Mouse (Mus musculus) regulatory T cell (primary cell): ENCODE results near the gene Gm21312.
"Not testable (repeated sequence)": the region's sequence is repeated elsewhere in the genome, so short reads cannot be mapped to it uniquely, and the experiment has no call there.

Experiments used
- in situ Hi-C: fragments of 300-600 bp; cut with MboI, MseI; formaldehyde crosslinking; loops from one replicate; pipeline ENCODE4 v1.15.1; 2025; ENCODE audit warnings: high pct_unique_total_duplicates

Gene Gm21312

DNA sequence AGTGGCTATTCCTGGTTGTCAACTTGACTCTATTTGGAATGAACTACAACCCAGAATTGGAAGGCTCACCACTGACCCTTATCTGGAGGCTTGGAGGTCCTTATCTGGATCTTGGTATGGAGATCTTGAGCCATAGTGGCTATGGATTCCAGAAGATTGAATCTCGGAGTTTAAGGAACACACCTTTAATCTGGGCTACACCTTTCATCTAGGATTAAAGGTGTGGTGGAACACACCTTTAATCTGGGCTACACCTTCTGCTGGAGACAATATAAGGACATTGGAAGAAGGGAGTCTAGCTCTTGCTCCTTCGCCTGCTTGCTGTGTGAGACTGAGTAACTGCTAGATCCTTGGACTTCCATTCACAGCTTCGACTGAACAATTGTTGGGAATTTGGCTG lies at the start of gene Gm21312:
Gene Gm21312, plus strand, starts transcription at position 301 of the 400 bp plus-strand sequence.
- in situ Hi-C loops, result not testable (repeated sequence)

DNA sequence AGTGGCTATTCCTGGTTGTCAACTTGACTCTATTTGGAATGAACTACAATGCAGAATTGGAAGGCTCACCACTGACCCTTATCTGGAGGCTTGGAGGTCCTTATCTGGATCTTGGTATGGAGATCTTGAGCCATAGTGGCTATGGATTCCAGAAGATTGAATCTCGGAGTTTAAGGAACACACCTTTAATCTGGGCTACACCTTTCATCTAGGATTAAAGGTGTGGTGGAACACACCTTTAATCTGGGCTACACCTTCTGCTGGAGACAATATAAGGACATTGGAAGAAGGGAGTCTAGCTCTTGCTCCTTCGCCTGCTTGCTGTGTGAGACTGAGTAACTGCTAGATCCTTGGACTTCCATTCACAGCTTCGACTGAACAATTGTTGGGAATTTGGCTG lies 34.1 kb upstream of the Gm21312 start, which contains the start of gene Gm21293:
Gene Gm21293, plus strand, starts transcription at position 301 of the 400 bp plus-strand sequence.
- in situ Hi-C loops, result not testable (repeated sequence)

DNA sequence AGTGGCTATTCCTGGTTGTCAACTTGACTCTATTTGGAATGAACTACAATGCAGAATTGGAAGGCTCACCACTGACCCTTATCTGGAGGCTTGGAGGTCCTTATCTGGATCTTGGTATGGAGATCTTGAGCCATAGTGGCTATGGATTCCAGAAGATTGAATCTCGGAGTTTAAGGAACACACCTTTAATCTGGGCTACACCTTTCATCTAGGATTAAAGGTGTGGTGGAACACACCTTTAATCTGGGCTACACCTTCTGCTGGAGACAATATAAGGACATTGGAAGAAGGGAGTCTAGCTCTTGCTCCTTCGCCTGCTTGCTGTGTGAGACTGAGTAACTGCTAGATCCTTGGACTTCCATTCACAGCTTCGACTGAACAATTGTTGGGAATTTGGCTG lies 25.6 kb upstream of the Gm21312 start, which contains the start of gene Gm6763:
Gene Gm6763, plus strand, starts transcription at position 301 of the 400 bp plus-strand sequence.
- in situ Hi-C loops, result not testable (repeated sequence)

DNA sequence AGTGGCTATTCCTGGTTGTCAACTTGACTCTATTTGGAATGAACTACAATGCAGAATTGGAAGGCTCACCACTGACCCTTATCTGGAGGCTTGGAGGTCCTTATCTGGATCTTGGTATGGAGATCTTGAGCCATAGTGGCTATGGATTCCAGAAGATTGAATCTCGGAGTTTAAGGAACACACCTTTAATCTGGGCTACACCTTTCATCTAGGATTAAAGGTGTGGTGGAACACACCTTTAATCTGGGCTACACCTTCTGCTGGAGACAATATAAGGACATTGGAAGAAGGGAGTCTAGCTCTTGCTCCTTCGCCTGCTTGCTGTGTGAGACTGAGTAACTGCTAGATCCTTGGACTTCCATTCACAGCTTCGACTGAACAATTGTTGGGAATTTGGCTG lies 17.1 kb upstream of the Gm21312 start, which contains the start of gene Gm8764:
Gene Gm8764, plus strand, starts transcription at position 301 of the 400 bp plus-strand sequence.
- in situ Hi-C loops, result loop anchor here (10.0 kb wide), 1 partner anchor 55 kb away; no protein-coding TSS in a partner anchor

DNA sequence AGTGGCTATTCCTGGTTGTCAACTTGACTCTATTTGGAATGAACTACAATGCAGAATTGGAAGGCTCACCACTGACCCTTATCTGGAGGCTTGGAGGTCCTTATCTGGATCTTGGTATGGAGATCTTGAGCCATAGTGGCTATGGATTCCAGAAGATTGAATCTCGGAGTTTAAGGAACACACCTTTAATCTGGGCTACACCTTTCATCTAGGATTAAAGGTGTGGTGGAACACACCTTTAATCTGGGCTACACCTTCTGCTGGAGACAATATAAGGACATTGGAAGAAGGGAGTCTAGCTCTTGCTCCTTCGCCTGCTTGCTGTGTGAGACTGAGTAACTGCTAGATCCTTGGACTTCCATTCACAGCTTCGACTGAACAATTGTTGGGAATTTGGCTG lies 8.6 kb upstream of the Gm21312 start, which contains the start of gene Gm21304:
Gene Gm21304, plus strand, starts transcription at position 301 of the 400 bp plus-strand sequence.
- in situ Hi-C loops, result loop anchor here (10.0 kb wide), 1 partner anchor 47 kb away; no protein-coding TSS in a partner anchor

DNA sequence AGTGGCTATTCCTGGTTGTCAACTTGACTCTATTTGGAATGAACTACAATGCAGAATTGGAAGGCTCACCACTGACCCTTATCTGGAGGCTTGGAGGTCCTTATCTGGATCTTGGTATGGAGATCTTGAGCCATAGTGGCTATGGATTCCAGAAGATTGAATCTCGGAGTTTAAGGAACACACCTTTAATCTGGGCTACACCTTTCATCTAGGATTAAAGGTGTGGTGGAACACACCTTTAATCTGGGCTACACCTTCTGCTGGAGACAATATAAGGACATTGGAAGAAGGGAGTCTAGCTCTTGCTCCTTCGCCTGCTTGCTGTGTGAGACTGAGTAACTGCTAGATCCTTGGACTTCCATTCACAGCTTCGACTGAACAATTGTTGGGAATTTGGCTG lies 8.4 kb downstream of the Gm21312 start, which contains the start of gene Gm20765:
Gene Gm20765, plus strand, starts transcription at position 301 of the 400 bp plus-strand sequence.
- in situ Hi-C loops, result loop anchor here (10.0 kb wide), 1 partner anchor 50 kb away; no protein-coding TSS in a partner anchor

DNA sequence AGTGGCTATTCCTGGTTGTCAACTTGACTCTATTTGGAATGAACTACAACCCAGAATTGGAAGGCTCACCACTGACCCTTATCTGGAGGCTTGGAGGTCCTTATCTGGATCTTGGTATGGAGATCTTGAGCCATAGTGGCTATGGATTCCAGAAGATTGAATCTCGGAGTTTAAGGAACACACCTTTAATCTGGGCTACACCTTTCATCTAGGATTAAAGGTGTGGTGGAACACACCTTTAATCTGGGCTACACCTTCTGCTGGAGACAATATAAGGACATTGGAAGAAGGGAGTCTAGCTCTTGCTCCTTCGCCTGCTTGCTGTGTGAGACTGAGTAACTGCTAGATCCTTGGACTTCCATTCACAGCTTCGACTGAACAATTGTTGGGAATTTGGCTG lies 16.9 kb downstream of the Gm21312 start, which contains the start of gene Gm4340:
Gene Gm4340, plus strand, starts transcription at position 301 of the 400 bp plus-strand sequence.
- in situ Hi-C loops, result not testable (repeated sequence)

DNA sequence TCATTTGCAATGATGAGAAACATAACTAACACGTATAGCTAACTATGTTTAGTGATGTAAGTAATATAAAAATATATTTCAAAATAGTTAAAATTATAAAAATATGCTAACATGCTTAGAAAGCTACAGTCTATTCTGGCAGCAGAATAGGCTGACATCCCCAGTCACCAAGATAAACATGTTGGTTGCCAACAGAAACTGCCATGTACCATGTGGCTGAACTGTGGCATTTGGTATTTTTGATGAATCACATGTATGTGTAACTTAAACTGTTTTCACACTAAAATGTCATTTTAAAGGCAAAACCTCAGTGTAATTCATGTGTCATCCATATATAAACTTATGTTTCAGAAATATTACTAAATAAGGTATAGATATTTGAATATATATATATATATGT lies 32.8 kb downstream of the Gm21312 start:
- in situ Hi-C loops, result loop anchor here (10.0 kb wide), 1 partner anchor 45 kb away; the partner anchor contains the start of genes Gm21304 and Gm8764

DNA sequence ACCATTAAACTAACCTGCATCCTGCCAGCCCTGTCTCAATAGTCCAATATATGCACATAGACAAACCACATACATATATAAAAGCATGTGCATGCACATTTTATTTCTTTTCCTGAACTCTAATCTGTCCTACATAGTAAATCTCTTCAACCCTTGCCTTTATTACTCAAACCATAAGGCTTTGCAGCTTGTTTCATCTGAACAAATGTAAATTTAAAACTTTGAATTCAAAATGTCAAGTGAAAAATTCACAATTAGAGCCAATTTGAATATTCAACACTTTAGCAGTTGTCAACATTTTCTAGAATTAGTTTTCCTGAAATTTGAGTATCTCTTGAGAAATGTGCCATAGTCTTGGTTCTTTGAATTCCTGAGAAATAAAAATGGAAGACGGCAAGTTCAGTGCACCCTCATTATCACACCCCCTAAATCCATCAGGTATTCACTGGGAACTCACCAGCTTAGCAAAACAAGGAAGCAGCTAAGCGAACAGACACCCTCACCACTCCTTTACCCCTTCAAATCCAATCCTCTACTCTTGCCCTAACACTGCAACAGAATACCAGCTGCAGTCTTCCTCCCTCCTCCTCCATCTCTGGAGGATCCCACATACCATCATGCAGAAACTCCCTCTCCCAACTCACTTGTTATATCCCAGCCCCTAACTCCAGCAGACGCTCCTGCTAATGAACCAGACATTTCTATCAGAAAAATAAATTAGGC lies 33.6 kb downstream of the Gm21312 start:
- in situ Hi-C loops, result loop anchor here (10.0 kb wide), 1 partner anchor 46 kb away; the partner anchor contains the start of genes Gm21304 and Gm8764

DNA sequence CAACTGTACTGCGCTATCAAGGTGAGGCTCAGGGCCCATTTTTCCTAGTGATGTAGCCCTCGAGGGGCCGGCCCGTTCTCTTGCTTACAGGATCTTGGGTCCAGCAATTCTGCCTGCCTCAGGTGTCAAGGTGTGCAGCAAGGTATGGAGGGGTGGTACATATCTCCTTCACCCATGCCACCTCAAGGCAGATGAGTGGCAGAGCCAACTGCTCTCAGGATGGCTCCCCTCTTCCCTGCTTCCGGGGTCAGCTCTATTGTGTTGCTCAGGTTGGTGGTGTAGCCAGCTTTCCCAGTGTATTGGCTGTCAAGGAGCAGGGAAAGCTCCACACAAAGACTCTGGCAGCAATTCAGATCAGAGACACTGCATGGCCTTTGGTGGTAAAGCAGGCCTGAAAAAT lies 37.7 kb downstream of the Gm21312 start:
- in situ Hi-C loops, result loop anchor here (10.0 kb wide), 1 partner anchor 50 kb away; the partner anchor contains the start of genes Gm21304 and Gm8764

DNA sequence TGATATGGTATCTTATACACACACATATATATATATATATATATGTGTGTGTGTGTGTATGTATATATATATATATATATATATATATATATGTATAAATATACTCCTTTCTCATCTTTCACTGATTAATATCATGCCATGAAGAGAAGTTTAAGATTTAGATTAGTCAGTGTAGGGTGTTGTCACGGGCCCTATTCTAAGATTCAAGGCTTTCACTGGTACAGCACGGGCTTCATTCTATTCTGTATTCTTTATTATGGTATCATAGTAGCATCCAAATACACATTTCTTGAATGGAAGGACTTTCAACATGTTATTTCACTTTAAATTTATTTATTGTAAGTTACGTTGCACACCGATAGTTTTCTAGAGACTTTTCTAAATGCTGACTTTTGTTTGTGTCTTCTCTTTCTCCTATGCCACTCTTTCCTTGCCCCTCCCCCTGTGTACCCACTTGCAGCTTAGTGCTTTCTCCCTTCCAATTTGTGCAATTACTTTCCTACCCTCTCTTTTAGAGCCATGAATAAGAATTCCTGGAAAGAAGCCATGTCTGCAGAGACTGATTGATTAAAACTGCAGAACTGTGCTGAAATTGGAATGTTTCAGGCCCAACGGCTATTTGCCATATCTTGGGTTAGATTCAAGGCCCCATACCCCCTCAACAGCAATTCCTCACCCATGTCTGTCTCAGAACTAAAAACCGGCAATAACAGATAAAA lies 43.6 kb downstream of the Gm21312 start:
- in situ Hi-C loops, result no loop called here
